Mouse (Mus musculus) myocyte (in vitro differentiated cells): ENCODE data around the gene Gm42417.

Experiments used
- CEBPB ChIP-seq: IDR thresholded peaks from 2 replicates; pipeline ENCODE4 v1.6.1; 2011; ENCODE audit warnings: mild to moderate bottlenecking, moderate library complexity; ENCODE audit not compliant: poor library complexity, insufficient read depth, severe bottlenecking
- E2F4 ChIP-seq: IDR thresholded peaks from one replicate; pipeline ENCODE4 v1.6.1; 2011; ENCODE audit warnings: mild to moderate bottlenecking, control low read depth, moderate library complexity; ENCODE audit not compliant: insufficient read depth
- MAX ChIP-seq: IDR thresholded peaks from one replicate; pipeline ENCODE4 v1.6.1; 2011; ENCODE audit warnings: low read depth, mild to moderate bottlenecking, control low read depth
- MYOG ChIP-seq, 3 experiments: IDR thresholded peaks; one replicate each; pipeline ENCODE4 v1.6.1; 2011; ENCODE audit warnings: control low read depth in 2 of 3, low read depth in 2 of 3, mild to moderate bottlenecking in 2 of 3; ENCODE audit not compliant: insufficient read length in 2 of 3, control insufficient read depth in 1 of 3, insufficient read depth in 1 of 3
- POLR2A ChIP-seq: IDR thresholded peaks from one replicate; pipeline ENCODE4 v1.6.1; 2011; ENCODE audit warnings: low read depth, mild to moderate bottlenecking, control low read depth, moderate library complexity; ENCODE audit not compliant: insufficient read length
- POLR2AphosphoS2 ChIP-seq: IDR thresholded peaks from one replicate; pipeline ENCODE4 v1.6.1; 2011; ENCODE audit warnings: low read depth, control low read depth; ENCODE audit not compliant: insufficient read length
- REST ChIP-seq: IDR thresholded peaks from one replicate; pipeline ENCODE4 v1.6.1; 2011; ENCODE audit warnings: mild to moderate bottlenecking, control low read depth, moderate library complexity; ENCODE audit not compliant: insufficient read depth, insufficient read length
- SRF ChIP-seq: IDR thresholded peaks from one replicate; pipeline ENCODE4 v1.6.1; 2011; ENCODE audit warnings: low read depth; ENCODE audit not compliant: control insufficient read depth, insufficient read length
- TCF12 ChIP-seq: IDR thresholded peaks from one replicate; pipeline ENCODE4 v1.6.1; 2011; ENCODE audit warnings: mild to moderate bottlenecking, control low read depth; ENCODE audit not compliant: poor library complexity, insufficient read depth, severe bottlenecking
- TCF3 ChIP-seq: IDR thresholded peaks from one replicate; pipeline ENCODE4 v1.6.1; 2011; ENCODE audit warnings: low read depth, control low read depth; ENCODE audit not compliant: insufficient read length
- USF1 ChIP-seq: IDR thresholded peaks from one replicate; pipeline ENCODE4 v1.6.1; 2011; ENCODE audit warnings: low read depth, mild to moderate bottlenecking, control low read depth, moderate library complexity

DNA sequence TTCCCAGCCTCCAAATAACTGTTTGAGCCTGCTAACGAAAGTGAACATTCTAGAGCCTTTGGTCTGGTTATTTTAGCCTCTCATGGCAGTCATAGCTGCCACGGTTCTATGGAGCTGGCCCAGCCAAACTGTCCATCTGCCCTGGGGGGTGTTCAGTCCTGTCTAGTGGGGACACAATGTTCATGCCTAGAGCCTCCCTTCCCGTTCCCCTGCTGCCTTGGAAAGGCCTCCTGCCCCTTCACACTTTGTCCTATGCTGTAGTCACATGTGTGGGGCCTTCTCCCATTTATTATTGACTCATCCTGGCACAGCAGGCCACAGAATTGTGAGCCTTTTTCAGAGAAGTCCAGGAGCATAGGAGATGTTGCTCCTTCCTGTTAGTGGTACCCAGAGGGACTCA is 21.0 kb downstream of the Gm42417 start:
- no peak for TF ChIP-seq USF1
- TF ChIP-seq POLR2A, result no peak
- TF ChIP-seq POLR2AphosphoS2, result no peak
- no peak for TF ChIP-seq MAX
- TF ChIP-seq E2F4, result no peak
- TF ChIP-seq TCF12, result no peak
- no peak for TF ChIP-seq CEBPB
- no peak for TF ChIP-seq REST
- TF ChIP-seq MYOG (IDR thresholded peaks at IDR 0.05; ENCODE audit: control insufficient read depth in 1 of 3, insufficient read depth in 1 of 3, insufficient read length in 2 of 3, low read depth in 2 of 3), result no peak
- TF ChIP-seq TCF3, result no peak
- TF ChIP-seq SRF, result no peak
